Mouse (Mus musculus): Measurements from ENCODE around the gene Gm20458. TPM values are rescaled to one million over a fixed set of nuclear protein-coding genes. Genes with fewer than 3 reads are reported as not detected.

The Gm20458 gene
- polyA plus RNA-seq, 1 experiment: 7.4 TPM

DNA sequence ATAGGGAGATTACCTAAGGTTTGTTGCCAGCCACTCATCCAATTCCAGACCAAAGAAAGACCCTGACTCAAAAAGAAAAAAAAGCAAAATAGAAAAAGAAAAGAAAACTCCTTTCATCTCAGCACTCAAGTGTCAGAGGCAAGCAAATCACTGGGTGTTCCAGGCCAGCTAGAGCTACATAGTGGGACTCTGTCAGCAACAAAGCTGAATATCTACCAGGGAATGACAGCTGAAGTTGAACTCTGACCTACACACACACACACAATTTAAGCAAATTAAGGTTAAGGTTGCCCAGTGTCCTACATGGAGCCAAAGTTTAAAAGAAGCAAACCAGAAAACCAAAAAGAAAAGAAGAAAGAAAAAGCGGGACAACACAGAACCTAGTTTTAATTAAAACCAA is 12.6 kb upstream of the Gm20458 start:
- TF ChIP-seq POLR2A (IDR thresholded peaks at IDR 0.05; ENCODE audit: extremely low read depth, insufficient read depth, low read length): no peak
- TF ChIP-seq CTCF (IDR thresholded peaks at IDR 0.05; ENCODE audit: extremely low read depth, insufficient read depth, low read length): no peak
- Histone ChIP-seq H3K4me3 (ENCODE audit: insufficient read depth, low read length) (no peak overlapping the region), H3K27ac (ENCODE audit: insufficient read depth, low read length) (no peak overlapping the region), H3K4me1 (ENCODE audit: control insufficient read depth, insufficient read depth, low read length) (no peaks in the 10 kb centered on the region)

DNA sequence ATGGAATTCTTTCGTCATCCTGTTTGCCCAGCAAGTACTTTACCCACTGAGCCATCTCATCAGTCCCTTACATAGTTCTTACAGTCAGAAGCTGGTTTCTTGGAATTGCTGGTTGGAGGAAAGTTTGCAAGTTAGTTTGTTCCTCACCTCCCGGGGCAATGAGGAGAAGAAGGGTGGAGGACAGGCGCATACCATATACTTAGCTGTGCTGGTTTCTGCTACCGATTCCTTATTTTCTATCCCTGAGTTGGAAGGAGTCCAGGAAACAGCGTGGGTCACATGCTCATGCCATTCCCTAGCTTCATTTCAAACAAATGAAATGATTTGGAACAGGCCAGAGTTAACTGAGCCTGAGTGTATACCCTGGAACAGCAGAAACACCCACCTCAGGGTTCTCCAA is 11.8 kb upstream of the Gm20458 start:
- H3K27ac ChIP-seq (ENCODE audit: insufficient read depth, low read length): no peak overlapping the region
- TF ChIP-seq CTCF (IDR thresholded peaks at IDR 0.05; ENCODE audit: extremely low read depth, insufficient read depth, low read length) (no peak), POLR2A (IDR thresholded peaks at IDR 0.05; ENCODE audit: extremely low read depth, insufficient read depth, low read length) (no peak)
- H3K4me1 ChIP-seq (ENCODE audit: control insufficient read depth, insufficient read depth, low read length): no peaks in the 10 kb centered on the region
- H3K4me3 ChIP-seq (ENCODE audit: insufficient read depth, low read length): no peak overlapping the region

DNA sequence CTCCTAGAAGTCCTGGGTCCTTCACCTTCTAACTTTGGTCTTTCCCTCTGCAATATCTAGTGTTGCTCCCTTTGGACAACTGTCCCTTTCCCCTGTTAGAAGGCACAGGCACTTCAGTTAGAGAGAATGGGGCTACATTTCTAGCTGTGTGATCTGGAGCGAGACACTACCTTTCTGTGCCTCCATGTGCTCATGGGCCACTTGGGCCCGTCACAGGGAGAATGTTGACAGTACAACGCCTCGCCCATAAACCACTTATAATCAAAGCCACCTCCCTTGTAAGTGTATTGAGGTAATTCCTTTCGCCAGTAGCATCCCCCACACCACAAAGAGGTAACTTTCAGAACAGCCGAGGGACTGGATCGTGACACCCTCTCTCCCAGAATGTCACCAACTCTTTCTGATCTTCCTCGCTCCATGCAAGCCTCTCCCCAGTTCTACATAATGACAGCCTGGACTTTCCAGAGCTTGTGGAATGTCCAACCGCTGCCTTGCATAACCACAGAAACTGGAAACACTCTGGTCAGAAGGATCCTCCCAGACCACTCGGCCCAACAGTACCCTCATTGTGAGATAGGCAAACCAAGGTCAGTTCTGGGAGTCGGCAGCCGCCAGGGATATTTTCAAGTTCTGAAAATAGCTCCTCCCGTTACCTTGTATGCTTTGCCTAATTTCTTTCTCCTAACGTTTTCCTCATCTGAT is 11.3 kb upstream of the Gm20458 start:
- H3K4me3 ChIP-seq (ENCODE audit: insufficient read depth, low read length): no peak overlapping the region
- H3K4me1 ChIP-seq (ENCODE audit: control insufficient read depth, insufficient read depth, low read length): no peaks in the 10 kb centered on the region; the same call in 1 of the 2 replicates
- TF ChIP-seq POLR2A (IDR thresholded peaks at IDR 0.05; ENCODE audit: extremely low read depth, insufficient read depth, low read length) (no peak), CTCF (IDR thresholded peaks at IDR 0.05; ENCODE audit: extremely low read depth, insufficient read depth, low read length) (no peak)
- H3K27ac ChIP-seq (ENCODE audit: insufficient read depth, low read length): no peak overlapping the region

DNA sequence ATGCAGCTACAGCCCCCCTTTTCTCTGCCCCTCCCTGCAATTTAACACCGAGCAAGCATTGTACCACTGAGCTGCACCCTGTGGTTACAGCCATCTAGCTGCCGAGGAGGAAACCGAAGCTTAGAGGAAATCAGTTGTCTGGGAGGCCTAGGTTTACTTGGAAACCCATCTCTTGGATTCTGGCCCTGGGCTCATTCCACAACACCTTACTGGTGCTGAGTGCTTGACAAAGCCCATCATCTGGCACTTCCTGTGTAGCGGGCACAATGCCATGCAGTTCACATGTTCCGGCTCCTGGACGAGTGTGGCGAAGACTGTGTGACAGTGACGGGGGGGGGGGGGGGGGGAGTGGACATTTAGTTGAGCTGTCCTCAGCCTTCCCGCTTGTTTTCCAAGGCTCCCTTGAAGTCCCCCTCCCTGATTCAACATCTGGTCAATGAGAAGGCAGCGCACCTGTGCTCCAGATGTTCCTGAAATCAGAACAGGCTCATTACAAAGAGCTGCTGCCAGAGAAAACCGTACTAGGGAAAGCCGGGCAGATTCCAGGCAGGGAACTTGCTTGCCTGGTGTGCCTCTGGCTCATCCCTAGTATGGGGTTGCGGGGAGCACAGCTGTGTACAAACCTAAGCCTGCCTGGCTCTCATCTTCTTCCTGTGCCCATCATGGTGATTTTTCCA is 8.6 kb upstream of the Gm20458 start:
- no peak overlapping the region for H3K27ac ChIP-seq (ENCODE audit: insufficient read depth, low read length)
- no peak overlapping the region for H3K4me3 ChIP-seq (ENCODE audit: insufficient read depth, low read length)
- TF ChIP-seq CTCF (IDR thresholded peaks at IDR 0.05; ENCODE audit: extremely low read depth, insufficient read depth, low read length) (no peak), POLR2A (IDR thresholded peaks at IDR 0.05; ENCODE audit: extremely low read depth, insufficient read depth, low read length) (no peak)
- peaks cover 4% of the 10 kb centered on the region; the same call in 1 of the 2 replicates for H3K4me1 ChIP-seq (ENCODE audit: control insufficient read depth, insufficient read depth, low read length)

DNA sequence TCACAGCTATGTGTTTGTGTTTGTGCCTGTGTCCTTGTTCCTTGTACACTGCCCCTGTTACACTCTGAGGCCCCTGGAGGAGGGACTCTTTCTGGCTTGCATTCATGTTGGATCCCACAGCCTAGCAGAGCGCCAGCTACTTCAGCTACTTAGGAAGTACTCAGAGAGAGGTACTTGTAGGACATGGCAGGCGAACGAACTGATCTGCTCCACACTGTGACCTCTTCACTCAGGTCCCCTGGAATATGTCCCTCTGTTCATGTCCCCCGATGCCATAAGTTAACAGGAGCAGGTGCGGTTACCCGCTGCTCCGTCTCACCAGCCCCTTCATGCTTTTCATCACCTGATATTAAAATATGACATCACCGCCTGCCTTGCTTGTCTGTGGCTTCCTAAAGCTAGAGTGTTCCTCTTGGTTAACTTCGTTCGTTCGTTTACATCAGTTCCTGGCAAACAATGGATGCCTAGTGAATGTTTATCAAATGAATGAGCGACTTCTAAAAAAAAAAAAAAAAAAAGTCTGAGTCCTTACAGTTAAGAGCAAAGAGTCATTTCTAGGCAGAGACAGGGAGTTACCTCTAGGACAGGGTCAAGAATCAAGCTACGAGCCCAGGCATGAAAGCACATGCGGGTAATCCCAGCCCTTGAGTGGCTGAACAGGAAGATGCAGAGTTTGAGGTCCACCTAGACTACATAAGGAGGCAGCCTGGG is 7.6 kb upstream of the Gm20458 start:
- Histone ChIP-seq H3K27ac (ENCODE audit: insufficient read depth, low read length) (no peak overlapping the region), H3K4me3 (ENCODE audit: insufficient read depth, low read length) (no peak overlapping the region), H3K4me1 (ENCODE audit: control insufficient read depth, insufficient read depth, low read length) (peaks cover 4% of the 10 kb centered on the region; the same call in 1 of the 2 replicates)
- TF ChIP-seq CTCF (IDR thresholded peaks at IDR 0.05; ENCODE audit: extremely low read depth, insufficient read depth, low read length) (no peak), POLR2A (IDR thresholded peaks at IDR 0.05; ENCODE audit: extremely low read depth, insufficient read depth, low read length) (no peak)

DNA sequence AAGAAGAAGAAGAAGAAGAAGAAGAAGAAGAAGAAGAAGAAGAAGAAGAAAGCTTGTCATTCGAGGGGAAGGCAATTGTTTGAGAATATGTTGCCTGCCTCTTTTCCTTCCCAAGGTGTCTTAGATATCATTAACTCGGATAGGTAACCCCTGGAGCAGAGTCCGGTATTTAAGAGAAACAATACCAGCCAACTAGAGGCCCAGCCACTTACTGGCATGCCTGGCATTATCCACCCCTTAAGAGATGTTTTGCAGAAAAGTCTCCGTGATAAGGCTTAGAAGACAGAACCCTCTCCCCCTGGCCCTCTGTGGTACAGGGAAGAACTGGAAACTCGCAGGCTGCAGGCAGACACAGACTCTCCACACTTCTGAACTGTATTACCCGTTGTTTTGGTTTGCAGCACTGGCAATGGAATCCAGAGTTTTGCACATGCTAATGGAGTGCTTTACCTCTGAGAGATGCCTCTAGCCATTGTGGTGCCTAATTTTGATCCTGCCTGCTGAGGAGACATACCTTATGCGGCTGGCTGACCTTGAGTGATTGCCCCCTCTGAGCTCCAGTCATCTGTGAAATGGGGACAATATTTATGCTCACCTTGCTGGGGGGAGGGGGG is 6.8 kb upstream of the Gm20458 start:
- H3K4me1 ChIP-seq (ENCODE audit: control insufficient read depth, insufficient read depth, low read length): peaks cover 4% of the 10 kb centered on the region; the same call in 1 of the 2 replicates
- H3K27ac ChIP-seq (ENCODE audit: insufficient read depth, low read length): no peak overlapping the region
- TF ChIP-seq POLR2A (IDR thresholded peaks at IDR 0.05; ENCODE audit: extremely low read depth, insufficient read depth, low read length) (no peak), CTCF (IDR thresholded peaks at IDR 0.05; ENCODE audit: extremely low read depth, insufficient read depth, low read length) (no peak)
- no peak overlapping the region for H3K4me3 ChIP-seq (ENCODE audit: insufficient read depth, low read length)

DNA sequence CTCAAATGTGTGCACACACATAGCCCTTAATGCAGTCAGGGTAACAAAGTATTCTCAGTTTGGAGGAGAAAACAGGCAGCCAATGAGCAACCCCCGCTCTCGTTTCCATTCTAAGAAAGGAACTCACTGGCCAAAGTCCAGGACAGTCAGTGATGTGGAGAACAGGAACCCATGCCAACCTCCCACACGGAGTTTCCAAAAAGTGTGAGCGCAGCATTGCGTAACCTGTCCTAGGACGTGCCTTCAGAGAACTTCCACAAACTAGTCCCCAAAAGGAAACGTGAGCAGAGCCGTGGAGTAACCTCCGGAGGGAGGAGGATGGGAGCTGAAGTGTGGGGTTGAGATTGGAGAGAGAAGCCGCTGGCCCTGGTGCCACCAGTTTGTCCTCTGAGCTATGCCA is 5.9 kb upstream of the Gm20458 start:
- TF ChIP-seq POLR2A (IDR thresholded peaks at IDR 0.05; ENCODE audit: extremely low read depth, insufficient read depth, low read length): no peak
- TF ChIP-seq CTCF (IDR thresholded peaks at IDR 0.05; ENCODE audit: extremely low read depth, insufficient read depth, low read length): no peak
- H3K4me3 ChIP-seq (ENCODE audit: insufficient read depth, low read length): no peak overlapping the region
- peaks cover 4% of the 10 kb centered on the region; the same call in 1 of the 2 replicates for H3K4me1 ChIP-seq (ENCODE audit: control insufficient read depth, insufficient read depth, low read length)
- no peak overlapping the region for H3K27ac ChIP-seq (ENCODE audit: insufficient read depth, low read length)

DNA sequence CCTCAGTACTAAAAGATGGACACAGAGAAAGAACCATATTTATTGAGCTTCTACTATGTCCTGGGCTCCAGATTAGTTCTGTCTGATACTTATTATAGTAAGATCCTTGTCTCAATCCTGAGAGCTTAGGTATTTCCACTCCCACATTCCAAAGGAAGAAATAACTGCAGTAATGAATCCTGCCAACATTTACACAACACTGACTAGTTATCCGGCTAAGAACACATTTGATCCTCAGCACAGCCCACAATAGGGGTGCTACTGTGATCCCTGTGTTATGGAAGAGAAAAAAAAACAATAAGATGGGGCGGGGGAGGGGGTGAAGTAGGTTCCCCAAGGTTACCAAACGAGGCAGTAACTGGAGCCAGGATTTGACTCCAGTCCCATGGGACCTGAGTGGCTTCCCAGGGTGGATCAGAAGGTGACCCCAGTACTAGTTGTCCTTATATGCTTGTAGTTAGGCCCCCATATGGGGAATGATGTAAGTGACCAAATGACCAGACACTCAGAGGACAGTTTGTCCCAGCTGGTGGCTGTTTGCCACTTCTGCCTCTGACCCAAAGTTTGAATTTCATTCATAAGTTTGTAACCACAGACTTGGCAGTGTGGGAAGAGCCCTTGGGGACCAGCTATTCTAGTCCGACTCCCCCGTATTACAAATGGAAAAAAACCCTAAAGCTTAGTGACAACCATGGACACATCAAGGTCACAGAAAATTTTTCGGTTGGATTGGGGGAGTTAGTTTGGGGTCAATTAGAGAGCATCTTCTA is 5.2 kb upstream of the Gm20458 start:
- H3K4me1 ChIP-seq (ENCODE audit: control insufficient read depth, insufficient read depth, low read length): peaks cover 4% of the 10 kb centered on the region; the same call in 1 of the 2 replicates
- TF ChIP-seq POLR2A (IDR thresholded peaks at IDR 0.05; ENCODE audit: extremely low read depth, insufficient read depth, low read length): no peak
- no peak for TF ChIP-seq CTCF (IDR thresholded peaks at IDR 0.05; ENCODE audit: extremely low read depth, insufficient read depth, low read length)
- no peak overlapping the region for H3K4me3 ChIP-seq (ENCODE audit: insufficient read depth, low read length)
- H3K27ac ChIP-seq (ENCODE audit: insufficient read depth, low read length): no peak overlapping the region
